Mouse (Mus musculus) testis, adult 2 months (tissue): ENCODE measurements around the gene Ttll8. TPM values are rescaled to one million over a fixed set of nuclear protein-coding genes. Genes with fewer than 3 reads are reported as not detected.

Source experiments
- H3K27ac ChIP-seq: fragments of 200-500 bp; 2 replicates; pipeline ENCODE4 v1.5.1; 2012; ENCODE audit warnings: low read depth, low read length; ENCODE audit not compliant: control insufficient read depth, insufficient read depth
- H3K27me3 ChIP-seq: fragments of 200-500 bp; 2 replicates; pipeline ENCODE4 v1.6.1; 2012; ENCODE audit warnings: mild to moderate bottlenecking, low read length, moderate library complexity; ENCODE audit not compliant: control insufficient read depth, insufficient read depth
- H3K36me3 ChIP-seq: fragments of 200-500 bp; 2 replicates; pipeline ENCODE4 v1.6.1; 2012; ENCODE audit warnings: mild to moderate bottlenecking, low read length; ENCODE audit not compliant: control insufficient read depth, insufficient read depth
- H3K4me1 ChIP-seq: fragments of 200-500 bp; 2 replicates; pipeline ENCODE4 v1.6.1; 2012; ENCODE audit warnings: low read length; ENCODE audit not compliant: control insufficient read depth, insufficient read depth
- H3K4me3 ChIP-seq: fragments of 200-500 bp; 2 replicates; pipeline ENCODE4 v1.5.1; 2012; ENCODE audit warnings: low read depth, mild to moderate bottlenecking, low read length, moderate library complexity, mixed read lengths; ENCODE audit not compliant: control insufficient read depth
- CTCF ChIP-seq: fragments of 200-500 bp; IDR thresholded peaks from 2 replicates; pipeline ENCODE4 v1.5.1; 2012; ENCODE audit warnings: low read depth, mild to moderate bottlenecking, inconsistent platforms, low read length, moderate library complexity; ENCODE audit not compliant: control insufficient read depth, insufficient read depth, insufficient replicate concordance
- POLR2A ChIP-seq: fragments of 200-500 bp; IDR thresholded peaks from 2 replicates; pipeline ENCODE4 v1.6.1; 2012; ENCODE audit warnings: low read depth, mild to moderate bottlenecking, inconsistent platforms, low read length, moderate library complexity; ENCODE audit not compliant: control insufficient read depth
- polyA plus RNA-seq: library from polyadenylated mRNA; depleted of rRNA; stranded (reverse); fragments of >200 nt; gene quantifications from 2 replicates; pipeline ENCODE4 v1.2.3, GENCODE M21; 2012

The Ttll8 gene
- polyA plus RNA-seq, 1 experiment = 179 TPM

DNA sequence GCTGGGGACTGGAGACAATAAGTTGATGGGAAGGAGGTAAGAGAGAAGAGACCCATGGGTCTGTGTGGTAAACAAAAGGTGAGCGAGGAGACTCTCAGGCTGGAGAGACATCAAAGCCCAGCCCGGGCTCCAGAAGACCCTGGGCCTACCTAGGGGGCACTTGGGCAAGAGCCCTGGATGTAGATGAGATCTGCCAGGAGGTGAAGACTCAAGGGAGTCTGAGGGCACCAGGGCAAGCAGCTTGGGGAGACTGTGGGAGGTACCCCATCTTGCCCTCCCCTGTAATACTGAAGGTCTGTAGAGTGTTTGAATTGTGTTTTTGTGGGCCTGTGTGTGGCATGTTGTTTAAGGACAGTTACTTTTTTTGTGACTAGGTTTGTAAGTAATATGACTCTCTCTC, 95.5 kb downstream of the Ttll8 start:
- H3K4me1 ChIP-seq = peaks cover 26% of the 10 kb centered on the region
- no peaks in the 10 kb centered on the region for H3K27me3 ChIP-seq
- H3K27ac ChIP-seq = no peak overlapping the region

DNA sequence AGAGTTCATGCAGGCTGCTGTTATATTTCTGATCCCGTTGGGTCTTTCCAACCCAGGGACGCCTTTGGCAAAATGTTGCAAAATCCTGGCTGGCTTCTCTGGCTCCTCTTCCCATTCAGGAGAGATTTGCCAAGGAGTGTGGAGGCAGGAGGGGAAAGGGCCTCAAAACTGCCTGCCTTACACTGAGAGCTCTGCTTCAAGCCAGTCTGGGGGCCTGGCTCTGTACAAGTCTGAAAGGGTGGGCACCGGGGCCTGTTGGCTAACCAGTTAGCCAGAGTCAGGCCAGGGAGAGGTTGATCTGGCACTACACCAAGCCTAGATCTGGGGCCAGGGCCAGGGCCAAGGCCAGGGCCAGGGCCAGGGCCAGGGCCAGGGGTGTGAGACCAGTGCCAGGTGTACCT, 96.1 kb downstream of the Ttll8 start:
- Histone ChIP-seq H3K27ac (no peak overlapping the region), H3K4me3 (no peak overlapping the region), H3K27me3 (no peaks in the 10 kb centered on the region), H3K36me3 (no peaks in the 10 kb centered on the region), H3K4me1 (peaks cover 26% of the 10 kb centered on the region)
- TF ChIP-seq CTCF (no peak), POLR2A (no peak)

More for the DNA sequence above, 95.5 kb downstream of the Ttll8 start:
- no peak overlapping the region for H3K4me3 ChIP-seq
- no peaks in the 10 kb centered on the region for H3K36me3 ChIP-seq
- TF ChIP-seq CTCF = no peak
- no peak for TF ChIP-seq POLR2A

DNA sequence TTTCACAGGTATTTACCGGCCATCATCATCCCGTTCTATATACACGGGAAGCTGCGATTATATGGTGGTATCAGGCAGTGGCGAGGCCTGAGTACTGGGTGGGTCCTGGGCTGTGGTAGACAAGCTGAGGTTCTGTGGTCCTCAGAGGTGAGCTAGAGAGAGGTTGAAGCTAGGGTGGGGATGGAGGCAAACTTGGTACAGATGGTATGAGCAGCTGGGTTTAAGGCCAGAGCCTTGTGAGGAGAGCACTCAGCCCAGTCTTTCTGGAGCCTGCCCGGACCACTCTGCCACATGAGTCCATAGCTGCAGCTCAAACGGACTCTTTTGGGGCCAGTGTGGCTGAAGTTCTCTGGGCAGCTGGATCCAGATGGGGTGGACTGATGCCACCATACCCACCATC, 96.9 kb downstream of the Ttll8 start:
- Histone ChIP-seq H3K4me1 (peaks cover 26% of the 10 kb centered on the region), H3K36me3 (no peaks in the 10 kb centered on the region), H3K27me3 (no peaks in the 10 kb centered on the region), H3K4me3 (no peak overlapping the region), H3K27ac (no peak overlapping the region)
- no peak for TF ChIP-seq CTCF
- no peak for TF ChIP-seq POLR2A

DNA sequence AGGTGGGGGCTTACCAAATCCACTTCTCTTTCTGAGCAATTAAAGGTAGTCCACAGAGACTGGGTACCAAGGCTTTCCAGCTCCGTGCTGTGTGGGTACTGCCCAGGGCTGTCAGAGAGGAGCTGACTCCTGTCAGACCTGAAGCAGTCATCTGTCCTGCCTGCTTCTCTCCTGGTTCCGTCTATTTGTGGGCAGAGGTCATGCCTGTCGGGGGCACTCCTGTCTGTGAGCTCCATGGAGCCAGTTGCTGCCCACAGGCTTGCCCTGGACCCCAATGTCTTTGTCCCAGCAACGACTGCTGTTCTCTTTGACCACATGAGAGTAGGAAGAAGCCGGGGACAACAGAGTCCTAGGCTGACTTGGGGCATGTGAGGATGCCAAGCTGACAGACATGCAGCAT, 97.6 kb downstream of the Ttll8 start:
- Histone ChIP-seq H3K27me3 (no peaks in the 10 kb centered on the region), H3K27ac (no peak overlapping the region), H3K4me1 (peaks cover 25% of the 10 kb centered on the region), H3K36me3 (no peaks in the 10 kb centered on the region), H3K4me3 (no peak overlapping the region)
- TF ChIP-seq CTCF (no peak), POLR2A (no peak)

DNA sequence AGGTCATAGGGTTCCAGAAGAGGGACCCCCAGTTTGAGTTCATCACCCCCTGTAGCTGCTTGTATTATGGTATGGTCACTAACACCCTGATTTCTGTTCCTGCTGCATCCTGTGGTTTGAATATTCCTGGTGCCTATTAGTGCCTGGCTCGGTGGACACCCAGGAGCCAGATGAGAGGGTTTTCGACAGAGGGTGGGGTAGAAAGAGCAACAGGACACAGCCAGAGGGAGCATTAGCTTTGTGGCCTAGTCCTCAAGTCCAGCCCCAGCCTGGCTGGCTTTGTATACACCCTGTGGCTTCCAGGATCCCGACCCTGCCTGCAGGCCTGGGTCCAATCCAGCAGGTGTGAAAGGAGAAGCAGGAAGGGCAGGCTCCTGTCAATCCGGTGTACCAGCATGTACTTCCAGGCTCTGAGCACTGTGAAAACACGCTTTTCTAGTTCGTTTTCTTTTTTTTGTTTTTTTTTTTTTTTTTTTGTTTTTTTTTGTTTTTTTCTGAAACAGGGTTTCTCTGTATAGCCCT, 98.3 kb downstream of the Ttll8 start:
- TF ChIP-seq CTCF = no peak
- no peak for TF ChIP-seq POLR2A
- no peak overlapping the region for H3K27ac ChIP-seq
- no peak overlapping the region for H3K4me3 ChIP-seq
- no peaks in the 10 kb centered on the region for H3K36me3 ChIP-seq
- peaks cover 21% of the 10 kb centered on the region for H3K4me1 ChIP-seq
- H3K27me3 ChIP-seq = no peaks in the 10 kb centered on the region

DNA sequence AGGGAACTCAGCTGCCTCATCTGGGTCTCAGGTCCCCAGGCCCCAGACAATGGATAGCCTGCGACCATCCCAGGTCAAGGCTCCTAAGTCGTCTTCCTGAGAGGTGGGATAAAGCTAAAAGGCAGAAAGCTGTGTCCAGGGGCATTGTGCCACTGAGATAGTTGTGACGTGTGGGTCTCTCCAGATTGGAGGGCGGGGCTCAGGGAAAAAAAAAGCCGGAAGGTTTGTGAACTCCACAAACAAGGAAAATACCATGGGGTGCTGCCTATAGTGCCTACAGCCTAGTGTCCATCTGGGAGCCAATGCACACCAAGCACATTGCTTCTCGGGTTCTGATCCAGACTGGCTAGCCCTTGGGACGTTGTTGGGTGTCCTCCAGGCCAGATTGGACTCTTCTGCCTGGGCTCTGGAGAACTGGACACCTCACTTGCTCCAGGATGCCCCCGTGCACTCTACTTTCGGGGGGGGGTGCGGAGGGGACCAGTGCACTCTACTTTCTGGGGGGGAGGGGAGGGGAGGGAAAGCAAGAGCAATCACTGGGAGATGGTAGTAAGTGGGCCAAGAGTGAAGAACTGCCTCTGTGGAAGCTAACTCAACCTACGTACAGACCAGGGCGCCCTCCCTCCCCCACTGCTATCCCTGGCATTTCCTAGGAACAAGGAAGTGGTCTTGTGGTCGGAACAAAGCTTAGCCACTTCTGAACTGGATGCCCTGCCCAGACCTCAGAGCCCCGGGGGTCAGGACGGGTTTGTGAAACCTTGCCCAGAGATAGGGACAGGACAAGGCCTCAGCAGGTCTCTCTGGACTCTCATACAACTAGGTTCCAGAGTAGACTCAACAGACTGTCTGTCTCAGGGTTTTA, 99.0 kb downstream of the Ttll8 start:
- no peaks in the 10 kb centered on the region for H3K27me3 ChIP-seq
- no peak overlapping the region for H3K4me3 ChIP-seq
- H3K27ac ChIP-seq = no peak overlapping the region
- peaks cover 20% of the 10 kb centered on the region for H3K4me1 ChIP-seq
- no peaks in the 10 kb centered on the region for H3K36me3 ChIP-seq
- TF ChIP-seq POLR2A (no peak), CTCF (no peak)

DNA sequence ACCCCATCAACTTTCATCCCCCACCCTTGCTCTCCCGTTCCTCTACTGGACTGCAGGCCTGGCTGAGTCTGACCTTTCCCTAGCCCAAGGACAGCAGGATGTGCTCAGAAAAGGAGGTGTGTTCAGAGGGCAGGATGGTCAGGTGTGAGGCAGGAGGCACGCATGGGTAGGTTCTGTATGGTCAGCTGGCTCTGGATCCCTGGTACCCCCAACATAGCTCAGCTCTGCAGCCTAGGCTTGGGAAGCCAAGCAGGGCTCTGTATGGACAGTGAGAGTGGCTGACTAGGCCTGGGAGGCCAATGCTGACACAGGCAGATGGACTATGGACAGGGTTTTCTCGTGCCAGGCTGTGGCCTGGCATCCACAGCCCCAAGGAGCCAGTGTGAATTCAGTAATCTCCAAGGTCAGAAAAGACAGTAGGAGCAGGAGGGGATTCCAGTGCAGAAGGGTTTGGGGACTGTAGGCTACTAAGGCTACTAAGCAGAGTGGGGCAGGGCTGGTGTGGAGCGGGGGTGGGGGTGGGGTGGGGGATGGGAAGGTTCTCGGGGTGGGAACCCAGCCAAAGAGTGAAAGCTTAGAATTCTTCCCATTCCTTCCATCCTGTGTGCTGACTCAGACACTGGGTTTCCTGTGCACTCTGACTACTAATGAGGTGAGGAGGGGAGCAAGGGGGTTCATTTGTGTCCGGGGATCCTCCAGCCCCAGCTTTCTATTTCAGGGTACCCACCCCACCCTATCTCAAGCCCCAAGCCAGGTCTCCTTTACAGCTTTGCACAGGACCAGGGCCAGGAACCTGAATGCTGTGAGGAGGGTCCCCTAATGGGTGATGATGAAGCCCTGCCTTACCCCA, 99.9 kb downstream of the Ttll8 start:
- Histone ChIP-seq H3K36me3 (no peaks in the 10 kb centered on the region), H3K27ac (no peak overlapping the region), H3K27me3 (no peaks in the 10 kb centered on the region), H3K4me1 (peaks cover 23% of the 10 kb centered on the region), H3K4me3 (no peak overlapping the region)
- no peak for TF ChIP-seq CTCF
- no peak for TF ChIP-seq POLR2A
